In genomic region chr16:14930711-14931110, GRCm38 (mm10) we compare ENCODE assay signal across 1 mouse cellular context. TPM values are rescaled to one million over a fixed set of nuclear protein-coding genes. Genes with fewer than 3 reads are reported as not detected.
"Had no signal": no experiment of that assay in that cellular context is flagged by ENCODE, and none has a peak within 500 bp of the region (broad histone marks: within the 10 kb centered on the region; RNA-seq: fewer than 3 reads in every experiment).

No protein-coding gene starts in this region.

RNA-seq across cellular contexts. Expression of gene Efcab1, which starts 24.3 kb away (rescaled TPM):
- polyA plus RNA-seq: erythroblast, embryonic 14.5 days had no signal
